Mouse (Mus musculus) E14TG2a.4 (cell line): ENCODE results near the gene Mettl13.

Experiments used
- H3K27me3 ChIP-seq: 2 replicates; pipeline ENCODE4 v1.6.1; 2014; ENCODE audit warnings: low read length, control low read depth; ENCODE audit not compliant: insufficient read depth
- H3K36me3 ChIP-seq: 2 replicates; pipeline ENCODE4 v1.6.1; 2014; ENCODE audit warnings: low read length, control low read depth; ENCODE audit not compliant: insufficient read depth
- H3K4me1 ChIP-seq: replicated peaks from 2 replicates; pipeline ENCODE4 v1.6.1; 2014; ENCODE audit warnings: low read depth, low read length, control low read depth
- H3K4me3 ChIP-seq: replicated peaks from 2 replicates; pipeline ENCODE4 v1.5.1; 2014; ENCODE audit warnings: mild to moderate bottlenecking, low read length
- H3K9me3 ChIP-seq: 2 replicates; pipeline ENCODE4 v1.6.1; 2014; ENCODE audit warnings: low read length, control low read depth
- CTCF ChIP-seq: conservative IDR thresholded peaks from 2 replicates; pipeline ENCODE4 v1.5.1; 2014; ENCODE audit warnings: low read length
- NANOG ChIP-seq: IDR thresholded peaks from 2 replicates; pipeline ENCODE4 v1.6.1; 2014; ENCODE audit warnings: borderline replicate concordance, low read length, mixed read lengths
- POU5F1 ChIP-seq: IDR thresholded peaks from 2 replicates; pipeline ENCODE4 v1.6.1; 2014; ENCODE audit warnings: low read length, borderline replicate concordance

The Mettl13 gene

GRCm38 (mm10) chr1:162548016-162548916 is at the start of gene Mettl13:
TSS of gene Mettl13 (minus strand) at chr1:162548551.
- Histone ChIP-seq H3K4me3 (peak within 1 kb of the TSS; percentile 86), H3K4me1 (peaks cover 49% of the 10 kb centered on the region), H3K9me3 (no peaks in the 10 kb centered on the region), H3K36me3 (peaks cover 33% of the 10 kb centered on the region), H3K27me3 (peaks cover 5% of the 10 kb centered on the region; the same call in 1 of the 2 replicates)
- no peak for TF ChIP-seq POU5F1
- TF ChIP-seq CTCF: no peak
- TF ChIP-seq NANOG: no peak

- TF ChIP-seq NANOG: no peak
- peaks cover 11% of the 10 kb centered on the region; the same call in 1 of the 2 replicates for H3K36me3 ChIP-seq
- H3K4me1 ChIP-seq: peaks cover 4% of the 10 kb centered on the region; the same call in 1 of the 2 replicates
- H3K9me3 ChIP-seq: no peaks in the 10 kb centered on the region
- H3K4me3 ChIP-seq: no peak overlapping the region
- no peaks in the 10 kb centered on the region for H3K27me3 ChIP-seq
These were observed 49.2 kb upstream of the Mettl13 start for GRCm38 (mm10) chr1:162597379-162598102.

GRCm38 (mm10) chr1:162590415-162590997 is 42.2 kb upstream of the Mettl13 start:
- Histone ChIP-seq H3K36me3 (no peaks in the 10 kb centered on the region), H3K9me3 (no peaks in the 10 kb centered on the region), H3K4me3 (no peak overlapping the region), H3K4me1 (peaks cover 7% of the 10 kb centered on the region), H3K27me3 (no peaks in the 10 kb centered on the region)
- TF ChIP-seq NANOG: no peak
- TF ChIP-seq CTCF: no peak
- TF ChIP-seq POU5F1: no peak

GRCm38 (mm10) chr1:162589443-162589842 is 41.1 kb upstream of the Mettl13 start:
- Histone ChIP-seq H3K4me3 (no peak overlapping the region), H3K36me3 (no peaks in the 10 kb centered on the region), H3K9me3 (no peaks in the 10 kb centered on the region), H3K4me1 (peaks cover 7% of the 10 kb centered on the region), H3K27me3 (no peaks in the 10 kb centered on the region)
- TF ChIP-seq NANOG: no peak

- H3K36me3 ChIP-seq: no peaks in the 10 kb centered on the region
- no peaks in the 10 kb centered on the region for H3K9me3 ChIP-seq
- TF ChIP-seq CTCF (no peak), NANOG (no peak), POU5F1 (no peak)
- H3K4me1 ChIP-seq: peaks cover 7% of the 10 kb centered on the region
- H3K27me3 ChIP-seq: no peaks in the 10 kb centered on the region
- H3K4me3 ChIP-seq: no peak overlapping the region
These were observed 40.3 kb upstream of the Mettl13 start for GRCm38 (mm10) chr1:162588606-162589005.

GRCm38 (mm10) chr1:162586282-162586681 is 37.9 kb upstream of the Mettl13 start:
- Histone ChIP-seq H3K4me1 (peaks cover 7% of the 10 kb centered on the region), H3K36me3 (no peaks in the 10 kb centered on the region), H3K9me3 (no peaks in the 10 kb centered on the region), H3K27me3 (no peaks in the 10 kb centered on the region), H3K4me3 (no peak overlapping the region)
- no peak for TF ChIP-seq CTCF
- TF ChIP-seq POU5F1: no peak
- TF ChIP-seq NANOG: no peak

GRCm38 (mm10) chr1:162582884-162583283 is 34.5 kb upstream of the Mettl13 start:
- H3K9me3 ChIP-seq: no peaks in the 10 kb centered on the region
- peaks cover 7% of the 10 kb centered on the region; the same call in 1 of the 2 replicates for H3K36me3 ChIP-seq
- H3K4me3 ChIP-seq: no peak overlapping the region
- H3K4me1 ChIP-seq: no peaks in the 10 kb centered on the region
- H3K27me3 ChIP-seq: no peaks in the 10 kb centered on the region
- TF ChIP-seq POU5F1 (no peak), CTCF (peak; percentile 46)

GRCm38 (mm10) chr1:162575098-162575497 is 26.7 kb upstream of the Mettl13 start:
- TF ChIP-seq NANOG (no peak), CTCF (peak; percentile 52)

More at GRCm38 (mm10) chr1:162575098-162575497, 26.7 kb upstream of the Mettl13 start:
- H3K9me3 ChIP-seq: no peaks in the 10 kb centered on the region
- H3K36me3 ChIP-seq: peaks cover 7% of the 10 kb centered on the region; the same call in 1 of the 2 replicates
- peaks cover 13% of the 10 kb centered on the region for H3K27me3 ChIP-seq
- H3K4me1 ChIP-seq: no peaks in the 10 kb centered on the region; the same call in 1 of the 2 replicates
- no peak overlapping the region for H3K4me3 ChIP-seq
